Mouse (Mus musculus): ENCODE results near the gene Zfp704.

GRCm38 (mm10) chr3:9593832-9594231, 16.1 kb downstream of the Zfp704 start:
- no peak for TF ChIP-seq SIN3A (IDR thresholded peaks at IDR 0.05; ENCODE audit: low read length)
- no peak for TF ChIP-seq UBTF (IDR thresholded peaks at IDR 0.05; ENCODE audit: borderline replicate concordance, insufficient read depth, low read depth, low read length)
- no peak for TF ChIP-seq ETS1 (IDR thresholded peaks at IDR 0.05; ENCODE audit: low read depth, low read length)
- no peak for TF ChIP-seq USF1 (IDR thresholded peaks at IDR 0.05; ENCODE audit: low read depth, low read length)
- no peak for TF ChIP-seq CTCF (IDR thresholded peaks at IDR 0.05 in 2 of 3, conservative IDR thresholded peaks at IDR 0.05 in 1 of 3; ENCODE audit: control insufficient read depth in 1 of 3, insufficient read depth in 1 of 3, low read depth in 2 of 3, low read length in 3 of 3, poor library complexity in 1 of 3, severe bottlenecking in 1 of 3)
- no peak for TF ChIP-seq RAD21 (IDR thresholded peaks at IDR 0.05; ENCODE audit: low read depth, low read length)
- TF ChIP-seq MAZ (IDR thresholded peaks at IDR 0.05; ENCODE audit: low read depth, low read length) = no peak
- TF ChIP-seq RCOR1 (IDR thresholded peaks at IDR 0.05; ENCODE audit: low read depth, low read length) = no peak
- TF ChIP-seq POLR2A (IDR thresholded peaks at IDR 0.05; ENCODE audit: control insufficient read depth in 1 of 2, insufficient read depth in 1 of 2, low read depth in 1 of 2, low read length in 2 of 2, poor library complexity in 1 of 2) = no peak
- no peak for TF ChIP-seq ZC3H11A (IDR thresholded peaks at IDR 0.05; ENCODE audit: low read depth, low read length)
- TF ChIP-seq GATA1 (IDR thresholded peaks at IDR 0.05; ENCODE audit: low read depth, low read length) = no peak

Data from MEL (cell line).